Mouse (Mus musculus): ENCODE measurements around the gene Fkbp15. TPM values are rescaled to one million over a fixed set of nuclear protein-coding genes. Genes with fewer than 3 reads are reported as not detected.

Fkbp15 gene
- total and polyA plus RNA-seq, 2 experiments = 20.0 to 22.7 TPM

DNA sequence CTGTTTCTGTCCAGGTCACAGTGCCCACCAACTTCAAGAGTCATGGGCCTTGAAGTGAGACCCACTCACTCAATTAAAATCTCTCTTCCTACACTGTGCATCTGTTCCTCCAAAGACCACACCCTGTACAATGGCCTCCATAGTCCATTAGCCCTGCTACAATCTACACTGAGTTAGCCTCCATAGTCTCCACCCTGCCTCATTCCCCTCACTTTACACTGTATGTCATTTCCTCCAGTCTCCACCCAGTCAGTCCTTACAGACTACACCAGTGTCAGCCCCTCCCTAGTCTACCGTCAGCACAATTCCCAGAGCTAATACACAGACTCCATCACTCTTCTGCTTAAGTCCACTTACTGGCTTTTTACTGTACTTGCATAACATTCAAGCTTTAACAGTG is 57.1 kb downstream of the Fkbp15 start:
- TF ChIP-seq CTCF (IDR thresholded peaks at IDR 0.05; ENCODE audit: low read depth, low read length) (no peak), POLR2A (IDR thresholded peaks at IDR 0.05; ENCODE audit: extremely low read depth, insufficient read depth, low read length) (no peak)
- 84% methylated on average over 1 of the region's 1 CpGs for WGBS
- H3K27ac ChIP-seq (replicated peaks; ENCODE audit: insufficient read depth, low read depth, low read length) = no peak overlapping the region
- no peak for DNase-seq (ENCODE audit: extremely low read depth, low read depth, low spot score)
- no peaks in the 10 kb centered on the region for H3K27me3 ChIP-seq (ENCODE audit: control insufficient read depth, insufficient read depth, low read length)
- H3K36me3 ChIP-seq (ENCODE audit: control insufficient read depth, insufficient read depth, low read length) = peaks cover 78% of the 10 kb centered on the region
- no peaks in the 10 kb centered on the region for H3K79me2 ChIP-seq (ENCODE audit: control insufficient read depth, insufficient read depth, low read length)
- H3K4me3 ChIP-seq (ENCODE audit: insufficient read depth, low read depth, low read length) = no peak overlapping the region
- H3K4me1 ChIP-seq (ENCODE audit: control insufficient read depth, insufficient read depth, low read length) = no peaks in the 10 kb centered on the region
- H3K9ac ChIP-seq (ENCODE audit: low read depth, low read length) = no peak overlapping the region

DNA sequence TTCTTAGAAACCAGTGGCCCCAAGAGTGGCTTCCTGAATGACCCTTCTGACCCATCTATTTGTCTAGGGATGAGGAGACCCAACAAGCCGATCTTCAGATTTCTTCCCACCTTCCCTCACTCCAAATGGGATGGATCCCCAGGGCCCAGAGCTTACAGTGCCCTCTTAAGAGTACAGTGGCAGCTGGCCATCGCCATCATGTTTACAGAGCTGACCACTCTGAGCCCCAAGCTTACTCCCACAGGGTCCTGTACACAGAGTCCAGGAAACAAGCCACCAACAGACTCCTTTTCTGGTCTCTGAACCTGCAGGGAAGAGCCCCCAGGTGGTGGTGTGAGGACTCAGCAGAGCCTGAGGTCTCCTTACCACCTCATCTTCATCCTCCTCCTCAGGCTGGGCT is 57.6 kb downstream of the Fkbp15 start:
- WGBS = 48% methylated on average over 2 of the region's 2 CpGs
- DNase-seq (ENCODE audit: extremely low read depth, low read depth, low spot score) = no peak

DNA sequence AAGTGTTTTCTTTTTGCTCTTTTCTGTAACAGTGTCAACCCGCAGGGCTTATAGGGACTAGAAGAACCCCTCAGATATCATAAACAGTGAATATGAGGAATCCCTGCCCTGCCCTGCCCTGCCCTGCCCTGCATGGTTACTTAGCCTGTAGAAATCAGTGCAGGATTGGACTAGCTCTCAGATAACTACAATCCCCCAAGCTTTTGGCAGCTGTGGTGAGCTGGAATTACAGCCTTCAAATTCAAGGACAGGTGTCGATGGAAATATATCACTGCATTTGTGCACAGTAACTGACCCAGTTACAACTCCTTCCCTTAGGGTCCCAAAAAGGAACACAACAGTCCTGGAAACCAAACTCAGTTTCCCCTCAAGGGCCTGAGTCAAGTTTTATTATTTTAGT is 60.3 kb downstream of the Fkbp15 start:
- Histone ChIP-seq H3K27me3 (ENCODE audit: control insufficient read depth, insufficient read depth, low read length) (no peaks in the 10 kb centered on the region), H3K4me3 (ENCODE audit: insufficient read depth, low read depth, low read length) (no peak overlapping the region), H3K79me2 (ENCODE audit: control insufficient read depth, insufficient read depth, low read length) (no peaks in the 10 kb centered on the region), H3K27ac (replicated peaks; ENCODE audit: insufficient read depth, low read depth, low read length) (no peak overlapping the region), H3K36me3 (ENCODE audit: control insufficient read depth, insufficient read depth, low read length) (peaks cover 68% of the 10 kb centered on the region), H3K9ac (ENCODE audit: low read depth, low read length) (no peak overlapping the region), H3K4me1 (ENCODE audit: control insufficient read depth, insufficient read depth, low read length) (no peaks in the 10 kb centered on the region)
- TF ChIP-seq CTCF (IDR thresholded peaks at IDR 0.05; ENCODE audit: low read depth, low read length) = no peak
- no peak for TF ChIP-seq POLR2A (IDR thresholded peaks at IDR 0.05; ENCODE audit: extremely low read depth, insufficient read depth, low read length)
- 97% methylated on average over 2 of the region's 2 CpGs for WGBS
- DNase-seq (ENCODE audit: extremely low read depth, low read depth, low spot score) = no peak

More for the DNA sequence above, 57.6 kb downstream of the Fkbp15 start:
- no peak for TF ChIP-seq POLR2A (IDR thresholded peaks at IDR 0.05; ENCODE audit: extremely low read depth, insufficient read depth, low read length)
- no peak for TF ChIP-seq CTCF (IDR thresholded peaks at IDR 0.05; ENCODE audit: low read depth, low read length)
- Histone ChIP-seq H3K36me3 (ENCODE audit: control insufficient read depth, insufficient read depth, low read length) (peaks cover 78% of the 10 kb centered on the region), H3K9ac (ENCODE audit: low read depth, low read length) (no peak overlapping the region), H3K4me3 (ENCODE audit: insufficient read depth, low read depth, low read length) (no peak overlapping the region), H3K27me3 (ENCODE audit: control insufficient read depth, insufficient read depth, low read length) (no peaks in the 10 kb centered on the region), H3K4me1 (ENCODE audit: control insufficient read depth, insufficient read depth, low read length) (no peaks in the 10 kb centered on the region), H3K27ac (replicated peaks; ENCODE audit: insufficient read depth, low read depth, low read length) (no peak overlapping the region), H3K79me2 (ENCODE audit: control insufficient read depth, insufficient read depth, low read length) (no peaks in the 10 kb centered on the region)

DNA sequence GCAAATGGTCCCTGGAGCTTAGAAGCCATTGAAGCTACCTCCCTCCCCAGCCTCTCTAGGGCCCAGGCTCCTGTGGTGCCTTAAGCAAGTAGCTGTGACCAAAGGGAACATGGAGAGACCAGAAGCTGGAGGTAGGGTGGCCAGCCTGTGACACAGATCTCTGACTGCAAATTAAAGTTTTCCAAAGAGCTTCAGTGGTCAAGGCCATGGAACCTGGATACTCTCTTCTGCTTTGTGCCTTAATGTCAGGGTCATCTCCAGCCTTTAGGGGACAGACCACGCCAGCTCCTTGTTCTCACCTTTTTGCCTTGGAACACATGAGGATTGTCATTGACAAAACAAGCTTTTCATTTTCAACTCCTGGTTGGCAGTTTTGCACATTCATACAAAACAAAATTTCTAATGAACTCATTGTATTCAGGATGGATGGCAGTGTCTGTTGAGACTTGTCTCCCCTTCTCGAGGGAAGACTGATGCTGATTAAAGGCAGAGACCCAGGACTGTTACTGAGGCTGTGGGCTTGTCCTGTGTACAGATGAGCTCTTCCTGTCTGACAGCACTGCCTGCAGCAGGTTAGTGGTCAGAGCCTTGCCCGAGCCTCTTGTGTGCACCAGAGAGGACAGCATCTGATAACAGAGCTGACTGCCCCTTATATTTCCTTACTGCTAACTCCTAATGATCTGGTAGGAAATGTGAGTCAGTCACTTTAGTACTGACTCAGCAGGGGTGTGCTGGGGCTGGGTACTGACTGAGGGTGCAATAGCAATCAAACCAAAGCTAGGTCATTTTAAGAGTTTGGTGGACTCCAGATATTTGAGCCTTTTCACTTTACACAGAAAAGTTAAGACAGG is 62.8 kb downstream of the Fkbp15 start:
- 72% methylated on average over 3 of the region's 3 CpGs for WGBS
- Histone ChIP-seq H3K4me1 (ENCODE audit: control insufficient read depth, insufficient read depth, low read length) (0 out of 2 replicates have a peak, but pooled peaks cover 3% of the 10 kb centered on the region), H3K36me3 (ENCODE audit: control insufficient read depth, insufficient read depth, low read length) (peaks cover 50% of the 10 kb centered on the region), H3K27me3 (ENCODE audit: control insufficient read depth, insufficient read depth, low read length) (no peaks in the 10 kb centered on the region), H3K9ac (ENCODE audit: low read depth, low read length) (no peak overlapping the region), H3K79me2 (ENCODE audit: control insufficient read depth, insufficient read depth, low read length) (no peaks in the 10 kb centered on the region), H3K4me3 (ENCODE audit: insufficient read depth, low read depth, low read length) (no peak overlapping the region), H3K27ac (replicated peaks; ENCODE audit: insufficient read depth, low read depth, low read length) (no peak overlapping the region)
- DNase-seq (ENCODE audit: extremely low read depth, low read depth, low spot score) = no peak
- TF ChIP-seq POLR2A (IDR thresholded peaks at IDR 0.05; ENCODE audit: extremely low read depth, insufficient read depth, low read length) (no peak), CTCF (IDR thresholded peaks at IDR 0.05; ENCODE audit: low read depth, low read length) (no peak)

DNA sequence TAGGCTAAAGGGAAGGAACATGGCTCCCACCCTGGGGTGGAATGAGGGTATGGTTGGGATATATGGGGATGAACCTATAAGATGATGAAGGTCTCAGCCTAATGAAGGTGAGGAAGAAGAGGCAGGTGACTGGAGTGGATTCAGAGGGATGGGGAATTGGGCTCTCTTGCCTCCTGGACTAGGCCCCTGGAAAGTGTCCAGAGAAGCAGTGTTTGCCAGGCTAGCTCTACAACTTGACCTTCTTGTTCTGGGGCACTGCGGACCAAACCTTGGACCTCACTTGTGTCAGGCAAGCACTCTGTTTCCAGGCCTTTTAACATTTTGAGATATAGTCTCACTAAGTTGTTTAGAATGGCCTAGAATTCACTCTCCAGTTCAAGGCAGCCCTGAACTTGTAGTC is 65.6 kb downstream of the Fkbp15 start:
- no peak overlapping the region for H3K4me3 ChIP-seq (ENCODE audit: insufficient read depth, low read depth, low read length)
- peaks cover 29% of the 10 kb centered on the region; the same call in 1 of the 2 replicates for H3K36me3 ChIP-seq (ENCODE audit: control insufficient read depth, insufficient read depth, low read length)
- TF ChIP-seq CTCF (IDR thresholded peaks at IDR 0.05; ENCODE audit: low read depth, low read length) (no peak), POLR2A (IDR thresholded peaks at IDR 0.05; ENCODE audit: extremely low read depth, insufficient read depth, low read length) (no peak)
- no peak overlapping the region for H3K9ac ChIP-seq (ENCODE audit: low read depth, low read length)
- peak; percentile 59 for DNase-seq (ENCODE audit: extremely low read depth, low read depth, low spot score)
- WGBS = 15% methylated on average over 1 of the region's 1 CpGs
- H3K79me2 ChIP-seq (ENCODE audit: control insufficient read depth, insufficient read depth, low read length) = peaks cover 2% of the 10 kb centered on the region; the same call in 1 of the 2 replicates
- no peaks in the 10 kb centered on the region for H3K27me3 ChIP-seq (ENCODE audit: control insufficient read depth, insufficient read depth, low read length)
- H3K4me1 ChIP-seq (ENCODE audit: control insufficient read depth, insufficient read depth, low read length) = 0 out of 2 replicates have a peak, but pooled peaks cover 3% of the 10 kb centered on the region
- no peak overlapping the region for H3K27ac ChIP-seq (replicated peaks; ENCODE audit: insufficient read depth, low read depth, low read length)
